Mouse (Mus musculus): ENCODE measurements around the gene Eef1a1. TPM values are rescaled to one million over a fixed set of nuclear protein-coding genes. Genes with fewer than 3 reads are reported as not detected.

Gene Eef1a1
- polyA plus RNA-seq, 1 experiment from 2014 or later: 2,607 TPM

DNA sequence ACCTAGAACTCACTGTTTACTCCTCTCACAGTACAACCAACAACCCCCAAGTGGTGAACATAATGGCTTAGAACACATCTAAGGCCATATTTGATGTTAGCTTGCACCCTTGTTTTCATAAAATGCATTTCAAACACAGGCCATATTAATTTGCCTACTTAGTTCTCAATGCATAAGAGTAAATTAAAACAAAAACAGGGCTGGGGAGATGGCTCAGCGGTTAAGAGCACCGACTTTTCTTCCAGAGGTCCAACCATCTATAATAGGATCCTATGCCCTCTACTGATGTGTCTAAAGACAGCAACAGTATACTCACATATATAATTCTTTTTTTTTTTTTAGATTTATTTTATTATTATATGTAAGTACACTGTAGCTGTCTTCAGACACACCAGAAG, 13.6 kb downstream of the Eef1a1 start:
- Histone ChIP-seq H3K9ac (no peak overlapping the region), H3K4me3 (replicated peaks) (no peak overlapping the region), H3K4me2 (no peak overlapping the region), H3K9me3 (replicated peaks) (no peaks in the 10 kb centered on the region), H3K27me3 (no peaks in the 10 kb centered on the region), H3K36me3 (peaks cover 85% of the 10 kb centered on the region), H3K27ac (no peak overlapping the region; the same call in 1 of the 2 replicates), H3K4me1 (replicated peaks) (peaks cover 18% of the 10 kb centered on the region)
- ATAC-seq (ENCODE audit: low read depth): no peak
- WGBS (ENCODE audit: insufficient replicate concordance): 83% methylated on average over 2 of the region's 2 CpGs
- no peak for DNase-seq

- ATAC-seq (ENCODE audit: low read depth) (no peak), DNase-seq (no peak)
- Histone ChIP-seq H3K9me3 (replicated peaks) (no peaks in the 10 kb centered on the region), H3K4me3 (replicated peaks) (no peak overlapping the region), H3K4me1 (replicated peaks) (peaks cover 18% of the 10 kb centered on the region), H3K36me3 (peaks cover 85% of the 10 kb centered on the region), H3K4me2 (no peak overlapping the region), H3K27me3 (no peaks in the 10 kb centered on the region), H3K9ac (no peak overlapping the region), H3K27ac (no peak overlapping the region; the same call in 1 of the 2 replicates)
- 84% methylated on average over 5 of the region's 5 CpGs for WGBS (ENCODE audit: insufficient replicate concordance)
These were observed 14.1 kb downstream of the Eef1a1 start for GRCm38 (mm10) chr9:78474771-78475382.

DNA sequence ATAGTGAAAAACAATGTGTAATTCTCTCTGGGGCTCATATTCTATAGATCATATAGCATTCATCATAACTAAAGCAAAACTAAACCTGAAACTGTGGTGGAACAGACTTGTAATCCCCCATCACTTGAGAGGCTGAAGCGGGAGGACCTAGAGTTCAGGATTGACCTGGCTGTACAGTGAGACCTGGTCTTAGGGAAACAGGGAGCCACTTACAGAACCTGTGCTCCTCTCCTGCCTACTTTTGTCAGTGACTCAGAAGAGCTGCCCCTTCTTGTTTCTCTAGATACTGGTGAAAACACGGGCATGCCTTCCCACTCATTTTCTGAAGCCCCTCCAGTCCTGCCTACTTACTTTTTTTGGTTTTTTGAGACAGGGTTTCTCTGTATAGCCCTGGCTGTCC, 14.7 kb downstream of the Eef1a1 start:
- no peak overlapping the region for H3K4me3 ChIP-seq (replicated peaks)
- H3K9ac ChIP-seq: no peak overlapping the region
- DNase-seq (no peak), ATAC-seq (ENCODE audit: low read depth) (no peak)
- H3K4me1 ChIP-seq (replicated peaks): peaks cover 14% of the 10 kb centered on the region
- H3K27ac ChIP-seq: no peak overlapping the region; the same call in 1 of the 2 replicates
- 73% methylated on average over 2 of the region's 2 CpGs for WGBS (ENCODE audit: insufficient replicate concordance)
- no peaks in the 10 kb centered on the region for H3K27me3 ChIP-seq
- H3K36me3 ChIP-seq: peaks cover 86% of the 10 kb centered on the region
- no peaks in the 10 kb centered on the region for H3K9me3 ChIP-seq (replicated peaks)
- no peak overlapping the region for H3K4me2 ChIP-seq

DNA sequence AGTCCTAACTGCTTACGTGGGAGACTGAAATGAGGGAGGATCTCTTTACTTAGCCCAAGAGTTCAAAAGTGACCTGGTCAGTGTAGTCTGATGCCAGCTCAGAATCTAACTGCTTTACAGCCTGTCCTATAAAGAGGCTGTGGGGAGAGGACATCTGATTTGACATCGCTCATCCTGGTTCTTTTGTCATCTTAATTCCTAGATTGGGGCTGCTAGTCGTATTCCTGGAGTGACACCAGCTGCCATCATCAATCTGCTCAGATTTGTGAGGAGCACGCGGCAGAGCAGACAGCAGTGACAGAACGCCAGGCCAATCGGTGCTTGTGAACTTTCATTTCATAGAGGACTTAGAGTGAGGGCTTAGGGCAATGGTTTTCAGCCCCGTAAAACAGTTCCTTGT, 15.4 kb downstream of the Eef1a1 start:
- WGBS (ENCODE audit: insufficient replicate concordance): 89% methylated on average over 8 of the region's 8 CpGs
- no peaks in the 10 kb centered on the region for H3K27me3 ChIP-seq
- H3K36me3 ChIP-seq: peaks cover 86% of the 10 kb centered on the region
- no peak overlapping the region for H3K4me2 ChIP-seq
- ATAC-seq (ENCODE audit: low read depth): no peak
- peaks cover 9% of the 10 kb centered on the region for H3K4me1 ChIP-seq (replicated peaks)
- H3K9ac ChIP-seq: no peak overlapping the region
- DNase-seq: no peak
- no peak overlapping the region for H3K27ac ChIP-seq
- no peaks in the 10 kb centered on the region for H3K9me3 ChIP-seq (replicated peaks)
- no peak overlapping the region for H3K4me3 ChIP-seq (replicated peaks)

DNA sequence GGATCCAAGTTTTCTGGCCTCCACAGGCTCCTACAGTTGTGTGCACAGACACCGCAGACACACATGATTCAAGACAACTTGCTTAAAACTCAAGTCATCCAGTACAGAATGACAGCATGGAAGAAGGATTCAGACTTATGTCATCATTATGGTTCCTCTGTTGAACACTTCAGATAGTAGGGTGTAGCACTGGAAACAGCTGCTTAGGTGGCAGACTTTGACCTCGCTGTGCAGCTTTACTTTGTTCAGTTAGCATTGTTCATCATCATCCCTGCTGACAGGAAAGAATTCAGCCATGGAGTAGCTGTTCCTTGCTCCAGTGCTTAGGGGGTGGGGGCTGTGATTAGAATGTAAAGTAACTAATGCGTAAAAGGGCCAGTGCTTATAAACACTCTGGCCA, 23.2 kb downstream of the Eef1a1 start:
- WGBS (ENCODE audit: insufficient replicate concordance): 89% methylated on average over 3 of the region's 3 CpGs
- Histone ChIP-seq H3K27me3 (no peaks in the 10 kb centered on the region), H3K4me1 (replicated peaks) (no peaks in the 10 kb centered on the region), H3K9me3 (replicated peaks) (no peaks in the 10 kb centered on the region), H3K36me3 (peaks cover 95% of the 10 kb centered on the region), H3K27ac (no peak overlapping the region), H3K4me3 (replicated peaks) (no peak overlapping the region), H3K4me2 (no peak overlapping the region), H3K9ac (no peak overlapping the region)
- ATAC-seq (ENCODE audit: low read depth) (no peak), DNase-seq (no peak)

DNA sequence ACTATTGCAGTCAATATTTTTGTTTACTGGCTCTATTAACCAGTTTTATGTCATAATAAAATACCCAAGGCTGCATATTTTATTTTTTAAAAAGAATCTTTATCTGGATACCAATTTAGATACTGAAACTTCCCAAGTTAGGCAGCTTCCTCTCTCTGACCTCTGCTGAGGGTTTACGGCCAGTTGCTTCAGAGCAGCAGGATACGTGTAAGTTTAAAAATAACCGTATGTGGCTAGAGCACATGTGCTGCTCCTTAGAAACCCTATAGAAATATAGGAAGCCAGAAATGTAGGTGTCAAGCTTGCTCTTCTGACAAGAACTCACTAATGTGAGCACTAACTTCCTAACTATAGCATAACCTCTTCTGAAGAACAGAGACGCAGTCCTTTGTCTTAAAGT, 25.6 kb downstream of the Eef1a1 start:
- Histone ChIP-seq H3K9ac (no peak overlapping the region), H3K36me3 (peaks cover 95% of the 10 kb centered on the region), H3K27me3 (no peaks in the 10 kb centered on the region), H3K4me1 (replicated peaks) (no peaks in the 10 kb centered on the region), H3K9me3 (replicated peaks) (no peaks in the 10 kb centered on the region), H3K27ac (no peak overlapping the region), H3K4me2 (no peak overlapping the region), H3K4me3 (replicated peaks) (no peak overlapping the region)
- DNase-seq (no peak), ATAC-seq (ENCODE audit: low read depth) (no peak)
- WGBS (ENCODE audit: insufficient replicate concordance): 77% methylated on average over 4 of the region's 4 CpGs

- ATAC-seq (ENCODE audit: low read depth) (no peak), DNase-seq (no peak)
- Histone ChIP-seq H3K4me1 (replicated peaks) (peaks cover 10% of the 10 kb centered on the region), H3K9ac (no peak overlapping the region), H3K27ac (no peak overlapping the region), H3K4me3 (replicated peaks) (no peak overlapping the region), H3K4me2 (no peak overlapping the region), H3K36me3 (peaks cover 90% of the 10 kb centered on the region), H3K9me3 (replicated peaks) (no peaks in the 10 kb centered on the region), H3K27me3 (no peaks in the 10 kb centered on the region)
- 87% methylated on average over 8 of the region's 8 CpGs for WGBS (ENCODE audit: insufficient replicate concordance)
These were observed 31.9 kb downstream of the Eef1a1 start for GRCm38 (mm10) chr9:78457026-78457425.

DNA sequence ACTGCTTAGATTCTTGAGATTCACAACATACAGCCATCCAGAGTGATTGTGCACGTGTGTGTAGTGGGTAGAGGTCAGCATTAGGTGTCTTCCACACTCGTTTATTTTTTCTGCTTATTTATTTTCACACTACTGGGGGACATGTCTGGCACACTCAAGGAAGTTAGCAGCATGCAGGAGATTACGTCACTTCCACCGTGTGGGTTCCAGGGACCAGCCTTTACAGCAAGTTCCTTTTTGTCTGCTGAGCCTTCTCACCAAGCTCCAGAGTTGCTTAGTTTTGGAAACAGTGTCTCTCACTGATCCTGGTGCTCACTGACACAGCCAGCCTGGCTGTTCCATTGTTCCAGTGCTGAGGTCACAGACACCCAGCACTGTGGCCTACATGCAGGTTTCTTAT, 37.6 kb downstream of the Eef1a1 start:
- peaks cover 7% of the 10 kb centered on the region; the same call in 1 of the 2 replicates for H3K27me3 ChIP-seq
- no peak for DNase-seq
- peaks cover 61% of the 10 kb centered on the region for H3K36me3 ChIP-seq
- no peak overlapping the region for H3K9ac ChIP-seq
- ATAC-seq (ENCODE audit: low read depth): no peak
- 35% methylated on average over 4 of the region's 4 CpGs for WGBS (ENCODE audit: insufficient replicate concordance)
- no peak overlapping the region for H3K4me2 ChIP-seq
- no peak overlapping the region for H3K27ac ChIP-seq
- peaks cover 40% of the 10 kb centered on the region for H3K4me1 ChIP-seq (replicated peaks)
- H3K9me3 ChIP-seq (replicated peaks): no peaks in the 10 kb centered on the region
- H3K4me3 ChIP-seq (replicated peaks): no peak overlapping the region

GRCm38 (mm10) chr9:78450404-78450803, 38.5 kb downstream of the Eef1a1 start:
- Histone ChIP-seq H3K9ac (no peak overlapping the region), H3K36me3 (peaks cover 53% of the 10 kb centered on the region), H3K27ac (no peak overlapping the region), H3K9me3 (replicated peaks) (no peaks in the 10 kb centered on the region), H3K4me1 (replicated peaks) (peaks cover 40% of the 10 kb centered on the region), H3K27me3 (peaks cover 16% of the 10 kb centered on the region), H3K4me2 (0 out of 2 replicates have a peak overlapping the region, but pooled peaks have one; percentile 3), H3K4me3 (replicated peaks) (no peak overlapping the region)
- DNase-seq (no peak), ATAC-seq (ENCODE audit: low read depth) (no peak)
- whole genome bisulfite sequencing (ENCODE audit: insufficient replicate concordance): 67% methylated on average over 5 of the region's 5 CpGs

DNA sequence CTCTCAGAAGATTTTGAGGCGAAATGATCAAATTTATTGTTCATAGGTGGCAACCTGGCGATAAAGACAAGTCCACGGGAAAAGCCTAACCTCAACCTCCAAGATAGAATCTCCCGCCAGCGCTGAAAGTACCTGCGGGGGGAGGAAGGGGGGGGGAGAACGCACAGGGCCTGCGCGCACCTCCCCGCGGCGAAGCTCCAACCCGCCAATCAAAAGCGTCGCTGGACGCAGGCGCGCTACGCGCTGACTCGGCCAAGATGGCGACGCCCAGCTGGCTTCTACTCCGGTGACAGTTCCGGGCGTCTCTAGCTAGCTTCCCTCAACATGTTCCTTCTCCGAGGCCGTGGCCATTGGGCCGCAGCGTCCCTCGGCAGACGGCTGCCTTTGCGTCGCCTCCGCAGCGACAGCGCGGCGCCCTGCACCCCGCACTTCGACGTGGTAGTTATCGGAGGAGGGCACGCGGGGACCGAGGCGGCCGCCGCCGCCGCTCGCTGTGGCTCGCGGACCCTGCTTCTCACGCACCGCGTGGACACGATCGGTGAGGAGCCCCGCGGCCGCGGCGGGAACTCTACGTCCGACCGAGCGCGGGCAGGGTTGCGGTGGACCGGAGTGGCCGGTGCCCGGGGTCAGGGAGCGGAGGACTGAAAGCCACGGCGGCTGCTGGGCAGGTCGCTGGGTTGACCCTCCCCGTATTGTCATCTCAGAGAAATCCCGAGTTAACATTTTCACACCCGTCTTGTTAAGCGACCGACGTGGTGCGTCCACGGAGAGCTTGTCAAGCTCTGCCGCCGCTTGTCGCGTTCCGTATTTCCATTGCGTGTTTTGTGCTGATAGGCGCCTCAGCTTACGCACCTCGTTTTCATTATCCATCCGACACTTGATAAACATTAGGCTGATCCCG, 40.7 kb downstream of the Eef1a1 start, which contains the start of the genes Mto1 and Gm17324:
TSS of gene Mto1 (plus strand) at position 236 of the 901 bp plus-strand sequence.
TSS of gene Gm17324 (minus strand) at position 814 of the 901 bp plus-strand sequence.
- peaks cover 34% of the 10 kb centered on the region for H3K36me3 ChIP-seq
- ATAC-seq (ENCODE audit: low read depth) (peak; percentile 88), DNase-seq (peak; percentile 75)
- no peaks in the 10 kb centered on the region for H3K9me3 ChIP-seq (replicated peaks)
- peak within 1 kb of the TSS; percentile 95 for H3K4me3 ChIP-seq (replicated peaks)
- H3K4me1 ChIP-seq (replicated peaks): peaks cover 30% of the 10 kb centered on the region
- peak within 1 kb of the TSS; percentile 89 for H3K27ac ChIP-seq
- H3K4me2 ChIP-seq: peak within 1 kb of the TSS; percentile 83
- peaks cover 37% of the 10 kb centered on the region for H3K27me3 ChIP-seq
- peak within 1 kb of the TSS; percentile 95 for H3K9ac ChIP-seq
- WGBS (ENCODE audit: insufficient replicate concordance): under 1% methylated on average over 96 of the region's 96 CpGs

- no peak for ATAC-seq (ENCODE audit: low read depth)
- Histone ChIP-seq H3K9me3 (replicated peaks) (no peaks in the 10 kb centered on the region), H3K4me1 (replicated peaks) (peaks cover 36% of the 10 kb centered on the region), H3K27me3 (peaks cover 43% of the 10 kb centered on the region), H3K4me2 (peak overlapping the region; percentile 83), H3K36me3 (peaks cover 28% of the 10 kb centered on the region), H3K4me3 (replicated peaks) (peak overlapping the region; percentile 95), H3K27ac (no peak overlapping the region), H3K9ac (peak overlapping the region; percentile 95)
- no peak for DNase-seq
- WGBS (ENCODE audit: insufficient replicate concordance): 40% methylated on average over 9 of the region's 9 CpGs
These were observed 41.4 kb downstream of the Eef1a1 start for GRCm38 (mm10) chr9:78447606-78447972.
